Mouse (Mus musculus): ENCODE measurements around the gene Gm10273. TPM values are rescaled to one million over a fixed set of nuclear protein-coding genes. Genes with fewer than 3 reads are reported as not detected.
"Not testable (repeated sequence)": the region's sequence is repeated elsewhere in the genome, so short reads cannot be mapped to it uniquely, and the experiment has no call there.

Gene Gm10273
- polyA plus RNA-seq (2016; fragmentation: Nextera tagmentation; extraction: Ambion mirVana): 4.1 and 4.3 TPM in 2 replicates

DNA sequence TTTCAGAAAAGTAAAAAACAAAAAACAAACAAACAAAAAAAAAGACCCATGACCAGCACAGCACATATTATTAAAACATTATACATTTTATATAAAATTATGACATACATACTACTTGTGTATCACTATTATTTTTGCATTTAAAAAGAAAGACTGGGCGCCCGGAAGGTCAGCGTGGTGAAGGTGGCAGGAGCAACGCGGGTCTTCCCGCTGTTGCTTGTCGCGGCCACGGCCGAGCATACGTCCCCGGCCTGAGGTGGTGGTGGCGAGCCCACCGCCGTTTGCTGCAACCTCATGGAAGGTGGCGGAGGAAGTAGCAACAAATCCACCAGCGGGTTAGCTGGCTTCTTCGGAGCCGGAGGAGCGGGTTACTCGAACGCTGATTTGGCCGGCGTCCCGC is at the start of gene Gm10273:
TSS of gene Gm10273 (plus strand) at position 172 of the 400 bp plus-strand sequence.
- WGBS: 85% methylated on average over 12 of the region's 25 CpGs

DNA sequence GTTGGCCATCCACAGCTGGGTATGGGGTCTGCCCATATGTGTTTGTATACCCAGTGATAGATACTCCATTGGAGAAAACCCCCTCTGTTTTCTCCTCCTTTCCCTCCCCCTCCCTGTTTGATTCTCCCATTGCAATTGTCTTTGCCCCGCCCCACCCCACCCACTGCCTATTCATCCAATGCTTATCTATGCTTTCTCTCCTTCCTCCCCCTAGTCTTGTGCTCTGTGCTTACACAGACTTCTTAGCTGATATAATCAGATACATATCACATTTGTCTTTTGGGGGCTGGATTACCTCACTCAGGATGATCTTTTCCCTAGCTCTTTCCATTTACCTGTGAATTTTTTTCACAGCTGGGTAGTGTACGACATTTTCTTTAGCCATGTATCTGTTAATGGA is 48.9 kb upstream of the Gm10273 start:
- ATAC-seq (ENCODE audit: insufficient number of reproducible peaks, insufficient read depth, low FRiP score, low TSS enrichment): no peak
- 92% methylated on average over 2 of the region's 2 CpGs for WGBS

More for the DNA sequence above, at the start of gene Gm10273:
- not testable (repeated sequence) for H3K9me3 ChIP-seq; H3K4me2 ChIP-seq (replicated peaks); H3K9ac ChIP-seq; H3K27ac ChIP-seq; H3K4me1 ChIP-seq; H3K4me3 ChIP-seq; H3K36me3 ChIP-seq; H3K27me3 ChIP-seq; ATAC-seq (ENCODE audit: insufficient number of reproducible peaks, insufficient read depth, low FRiP score, low TSS enrichment)

DNA sequence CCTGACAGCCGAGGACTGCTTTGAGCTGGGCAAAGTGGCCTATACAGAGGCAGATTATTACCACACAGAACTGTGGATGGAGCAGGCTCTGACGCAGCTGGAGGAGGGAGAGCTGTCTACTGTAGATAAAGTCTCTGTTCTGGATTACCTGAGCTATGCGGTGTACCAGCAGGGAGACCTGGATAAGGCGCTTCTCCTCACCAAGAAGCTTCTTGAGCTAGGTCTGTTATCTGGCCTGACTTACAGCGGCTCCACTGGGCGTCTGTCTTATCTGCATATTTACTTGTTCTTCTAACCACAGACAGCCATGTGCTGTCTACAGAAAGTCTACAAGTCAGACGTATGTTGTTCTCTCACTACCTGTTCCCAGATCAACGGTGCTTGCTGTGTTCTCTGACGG is 47.2 kb upstream of the Gm10273 start:
- Histone ChIP-seq H3K4me1 (no peaks in the 10 kb centered on the region), H3K4me2 (replicated peaks) (no peak overlapping the region), H3K4me3 (no peak overlapping the region), H3K27ac (no peak overlapping the region), H3K27me3 (no peaks in the 10 kb centered on the region), H3K36me3 (peaks cover 53% of the 10 kb centered on the region), H3K9me3 (no peaks in the 10 kb centered on the region), H3K9ac (no peak overlapping the region)
- ATAC-seq (ENCODE audit: insufficient number of reproducible peaks, insufficient read depth, low FRiP score, low TSS enrichment): no peak
- WGBS: 92% methylated on average over 9 of the region's 9 CpGs

More for the DNA sequence above, 48.9 kb upstream of the Gm10273 start:
- H3K9ac ChIP-seq: no peak overlapping the region
- no peak overlapping the region for H3K27ac ChIP-seq
- no peaks in the 10 kb centered on the region for H3K9me3 ChIP-seq
- no peak overlapping the region for H3K4me2 ChIP-seq (replicated peaks)
- peaks cover 44% of the 10 kb centered on the region for H3K36me3 ChIP-seq
- no peaks in the 10 kb centered on the region for H3K27me3 ChIP-seq
- no peak overlapping the region for H3K4me3 ChIP-seq
- H3K4me1 ChIP-seq: no peaks in the 10 kb centered on the region

DNA sequence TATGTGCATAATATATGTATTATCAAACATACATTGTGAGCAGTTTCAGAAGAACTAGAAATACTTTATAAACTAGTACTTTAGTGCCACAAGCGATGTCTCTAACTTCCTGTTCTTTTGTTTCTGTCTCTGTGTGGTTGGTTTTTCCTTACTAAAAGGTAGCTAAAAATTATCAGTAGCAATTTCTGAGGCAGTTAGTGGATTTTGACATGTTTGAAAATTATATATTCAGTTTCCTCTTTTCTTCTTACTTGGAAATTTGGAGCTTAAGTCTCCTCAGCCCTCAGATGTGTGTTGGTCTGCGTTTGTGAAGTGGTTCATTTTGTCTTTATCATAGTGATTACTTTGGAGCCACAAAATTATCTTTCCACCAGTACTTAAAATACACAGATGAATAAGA is 45.9 kb upstream of the Gm10273 start:
- 88% methylated on average over 2 of the region's 2 CpGs for WGBS
- Histone ChIP-seq H3K27me3 (no peaks in the 10 kb centered on the region), H3K4me2 (replicated peaks) (no peak overlapping the region), H3K4me1 (no peaks in the 10 kb centered on the region), H3K9ac (no peak overlapping the region), H3K27ac (no peak overlapping the region), H3K36me3 (peaks cover 58% of the 10 kb centered on the region), H3K4me3 (no peak overlapping the region), H3K9me3 (no peaks in the 10 kb centered on the region)
- ATAC-seq (ENCODE audit: insufficient number of reproducible peaks, insufficient read depth, low FRiP score, low TSS enrichment): no peak

DNA sequence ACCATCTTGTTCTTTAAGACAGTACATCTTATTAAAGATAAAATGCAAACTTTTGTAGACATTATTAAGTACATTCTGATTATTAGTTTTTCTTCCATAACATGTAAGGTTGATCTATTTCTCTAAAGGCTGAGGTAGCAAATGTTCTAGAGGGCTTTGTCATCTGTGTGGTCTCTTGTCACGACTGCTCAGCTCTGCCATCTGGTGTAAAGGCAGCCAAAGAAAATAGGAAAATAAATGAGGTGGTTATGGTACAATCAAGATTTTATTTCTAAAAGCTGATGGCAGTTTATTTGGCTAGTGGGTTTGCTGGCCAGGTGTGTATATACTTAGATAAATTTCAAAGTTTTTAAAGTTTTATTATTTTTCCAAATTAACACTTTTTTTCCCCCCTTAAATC is 42.4 kb upstream of the Gm10273 start:
- no peaks in the 10 kb centered on the region for H3K9me3 ChIP-seq
- no peak overlapping the region for H3K4me3 ChIP-seq
- 59% methylated on average over 1 of the region's 1 CpGs for WGBS
- peaks cover 73% of the 10 kb centered on the region for H3K36me3 ChIP-seq
- no peak overlapping the region for H3K27ac ChIP-seq
- ATAC-seq (ENCODE audit: insufficient number of reproducible peaks, insufficient read depth, low FRiP score, low TSS enrichment): no peak
- H3K4me2 ChIP-seq (replicated peaks): no peak overlapping the region
- no peaks in the 10 kb centered on the region for H3K4me1 ChIP-seq
- no peaks in the 10 kb centered on the region for H3K27me3 ChIP-seq
- no peak overlapping the region for H3K9ac ChIP-seq

DNA sequence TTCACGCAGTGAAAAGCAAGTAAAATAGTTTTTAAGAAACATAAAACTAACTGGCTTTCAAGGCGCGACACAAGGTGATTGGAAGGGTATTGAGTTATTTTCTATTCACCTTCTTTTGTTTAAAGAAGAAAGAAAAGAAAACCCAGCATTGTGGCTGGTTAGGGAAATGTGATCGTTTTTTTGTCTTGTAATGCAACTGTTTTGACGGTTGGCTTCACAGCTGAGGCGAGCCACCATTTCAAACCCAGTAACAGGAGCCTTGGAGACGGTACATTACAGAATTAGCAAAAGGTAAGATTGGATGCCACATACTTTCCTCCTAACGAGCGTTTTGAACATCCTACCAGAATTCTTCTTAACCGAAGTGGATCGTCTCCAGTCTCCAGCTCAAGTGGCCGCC is 41.3 kb upstream of the Gm10273 start:
- Histone ChIP-seq H3K9ac (no peak overlapping the region), H3K4me2 (replicated peaks) (no peak overlapping the region), H3K4me1 (no peaks in the 10 kb centered on the region), H3K9me3 (no peaks in the 10 kb centered on the region), H3K27ac (no peak overlapping the region), H3K4me3 (no peak overlapping the region), H3K27me3 (no peaks in the 10 kb centered on the region), H3K36me3 (peaks cover 64% of the 10 kb centered on the region)
- WGBS: 85% methylated on average over 12 of the region's 12 CpGs
- no peak for ATAC-seq (ENCODE audit: insufficient number of reproducible peaks, insufficient read depth, low FRiP score, low TSS enrichment)

DNA sequence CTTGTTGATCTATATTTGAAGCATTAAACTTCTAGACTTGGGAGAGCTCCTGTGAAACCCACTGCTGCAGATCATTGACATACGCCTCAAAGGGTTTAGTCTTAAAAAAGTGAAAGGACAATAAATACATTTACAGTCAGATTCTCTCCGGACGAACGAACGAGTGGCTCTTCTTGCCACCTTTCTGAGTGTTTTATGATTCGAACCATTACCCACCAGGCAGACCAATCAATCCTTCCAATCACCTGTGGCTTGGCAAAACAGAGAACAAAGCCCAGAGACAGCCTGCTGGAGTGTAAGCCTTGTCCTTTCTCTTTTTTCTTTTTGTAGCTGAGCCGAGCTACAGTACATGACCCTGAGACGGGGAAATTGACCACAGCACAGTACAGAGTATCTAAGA is 40.4 kb upstream of the Gm10273 start:
- 85% methylated on average over 8 of the region's 8 CpGs for WGBS
- ATAC-seq (ENCODE audit: insufficient number of reproducible peaks, insufficient read depth, low FRiP score, low TSS enrichment): no peak
- peaks cover 66% of the 10 kb centered on the region for H3K36me3 ChIP-seq

DNA sequence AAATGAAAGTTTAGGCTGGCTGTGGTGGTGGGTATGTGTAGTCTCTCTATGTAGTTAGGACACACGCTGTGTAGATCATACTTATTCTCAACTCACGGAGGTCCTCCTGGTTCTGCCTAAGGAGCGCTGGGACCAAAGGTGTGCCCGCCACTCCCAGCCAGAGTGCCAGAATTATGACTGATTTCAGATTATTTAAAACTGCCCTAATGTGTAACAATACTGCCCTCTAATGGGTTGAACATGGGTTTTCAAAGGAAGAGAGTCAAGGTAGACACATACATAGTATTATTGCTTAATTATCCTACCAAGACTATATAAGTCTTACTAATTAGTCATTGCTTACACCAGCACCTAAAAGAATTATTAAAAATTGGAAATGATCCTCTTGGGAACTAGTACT is 36.7 kb upstream of the Gm10273 start:
- no peak overlapping the region for H3K4me2 ChIP-seq (replicated peaks)
- H3K27me3 ChIP-seq: no peaks in the 10 kb centered on the region
- H3K4me1 ChIP-seq: no peaks in the 10 kb centered on the region
- H3K4me3 ChIP-seq: no peak overlapping the region
- 95% methylated on average over 4 of the region's 4 CpGs for WGBS
- no peak overlapping the region for H3K27ac ChIP-seq
- H3K36me3 ChIP-seq: peaks cover 67% of the 10 kb centered on the region
- H3K9me3 ChIP-seq: 0 out of 2 replicates have a peak, but pooled peaks cover 3% of the 10 kb centered on the region
- H3K9ac ChIP-seq: no peak overlapping the region
- ATAC-seq (ENCODE audit: insufficient number of reproducible peaks, insufficient read depth, low FRiP score, low TSS enrichment): no peak

More for the DNA sequence above, 40.4 kb upstream of the Gm10273 start:
- H3K4me3 ChIP-seq: no peak overlapping the region
- H3K4me2 ChIP-seq (replicated peaks): no peak overlapping the region
- H3K9me3 ChIP-seq: no peaks in the 10 kb centered on the region
- no peak overlapping the region for H3K9ac ChIP-seq
- no peak overlapping the region for H3K27ac ChIP-seq
- H3K4me1 ChIP-seq: no peaks in the 10 kb centered on the region
- H3K27me3 ChIP-seq: no peaks in the 10 kb centered on the region

DNA sequence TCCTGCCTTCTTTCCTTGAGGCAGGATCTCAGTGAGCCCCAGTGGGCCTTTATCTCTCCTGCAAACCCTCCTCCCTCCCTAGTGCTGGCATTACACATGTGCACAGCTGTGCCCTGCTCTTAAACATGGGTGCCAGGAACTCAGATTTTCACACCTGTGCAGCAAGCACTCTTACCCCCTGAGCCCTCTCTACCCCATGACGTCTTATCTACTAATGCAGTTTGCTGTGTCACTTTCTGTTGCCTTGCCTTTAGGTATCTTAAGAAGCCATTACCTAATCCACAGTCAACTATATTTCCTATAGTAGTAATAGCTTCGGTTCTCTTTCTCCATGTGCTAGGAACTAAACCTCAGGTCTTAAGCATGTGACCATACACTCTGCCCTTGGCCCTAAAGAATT is 32.2 kb upstream of the Gm10273 start:
- no peak for ATAC-seq (ENCODE audit: insufficient number of reproducible peaks, insufficient read depth, low FRiP score, low TSS enrichment)
- Histone ChIP-seq H3K27me3 (no peaks in the 10 kb centered on the region), H3K4me2 (replicated peaks) (no peak overlapping the region), H3K36me3 (peaks cover 77% of the 10 kb centered on the region), H3K9me3 (0 out of 2 replicates have a peak, but pooled peaks cover 3% of the 10 kb centered on the region), H3K4me1 (no peaks in the 10 kb centered on the region), H3K4me3 (no peak overlapping the region), H3K9ac (no peak overlapping the region), H3K27ac (no peak overlapping the region)
- 86% methylated on average over 2 of the region's 2 CpGs for WGBS

DNA sequence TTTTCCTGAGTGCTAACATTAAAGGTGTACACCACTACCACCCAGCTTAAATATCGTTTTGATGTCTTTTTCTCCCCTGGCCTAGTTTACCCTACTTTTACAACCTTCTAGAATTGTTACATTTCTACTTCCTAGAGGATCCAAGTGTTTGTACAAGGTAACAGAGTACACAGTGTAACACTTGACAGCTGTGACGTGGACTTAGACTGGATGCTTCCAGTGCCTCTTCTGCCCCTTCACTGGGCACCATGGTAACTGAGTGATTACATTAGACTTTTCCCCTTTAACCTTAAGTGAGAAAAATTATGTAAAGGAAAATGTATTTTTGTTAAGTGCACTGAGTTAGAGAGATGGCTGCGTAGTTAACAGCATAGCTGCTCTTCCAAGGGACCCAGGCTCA is 30.9 kb upstream of the Gm10273 start:
- Histone ChIP-seq H3K9ac (no peak overlapping the region), H3K4me2 (replicated peaks) (no peak overlapping the region), H3K9me3 (0 out of 2 replicates have a peak, but pooled peaks cover 3% of the 10 kb centered on the region), H3K27me3 (no peaks in the 10 kb centered on the region), H3K4me3 (no peak overlapping the region), H3K27ac (no peak overlapping the region), H3K36me3 (peaks cover 88% of the 10 kb centered on the region), H3K4me1 (no peaks in the 10 kb centered on the region)
- ATAC-seq (ENCODE audit: insufficient number of reproducible peaks, insufficient read depth, low FRiP score, low TSS enrichment): no peak
- 90% methylated on average over 3 of the region's 3 CpGs for WGBS

DNA sequence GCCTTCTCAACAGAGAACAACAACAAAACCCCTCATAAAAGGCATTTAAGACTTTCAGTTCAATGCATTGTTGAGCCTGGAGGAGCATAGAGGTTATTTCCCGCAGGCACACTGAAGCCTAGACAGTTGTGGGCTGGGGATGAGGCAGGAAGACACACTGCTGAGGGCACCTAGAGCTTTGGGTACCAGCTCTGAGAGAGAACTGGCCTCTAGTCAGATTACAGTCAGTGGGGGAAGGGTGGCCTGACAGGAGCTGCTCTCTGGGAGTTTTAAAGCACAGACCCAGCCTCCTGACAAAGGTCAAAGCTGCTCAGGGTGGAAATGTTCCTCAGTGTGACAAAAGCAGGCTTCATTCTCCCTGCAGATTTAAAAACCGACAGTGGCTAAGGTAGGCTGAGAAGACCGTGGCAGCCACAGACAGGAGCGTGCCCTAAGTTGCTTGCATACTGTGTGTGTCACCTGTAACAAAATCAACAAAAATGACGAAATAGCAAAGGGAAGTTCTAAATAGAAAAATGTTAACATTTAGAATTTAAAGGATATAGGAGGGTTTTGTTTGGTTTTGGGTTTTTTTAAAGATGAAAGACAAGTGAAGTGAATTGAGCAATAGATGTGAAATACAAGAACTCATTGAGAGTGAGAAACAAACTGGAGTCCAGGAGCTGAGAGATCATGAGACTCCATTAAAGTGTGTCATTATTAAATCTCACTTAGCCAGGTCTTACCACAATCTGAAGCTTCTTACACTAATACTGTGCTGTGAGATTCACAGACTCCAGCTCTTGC is 29.4 kb upstream of the Gm10273 start:
- ATAC-seq (ENCODE audit: insufficient number of reproducible peaks, insufficient read depth, low FRiP score, low TSS enrichment): no peak
- Histone ChIP-seq H3K27me3 (no peaks in the 10 kb centered on the region), H3K9ac (no peak overlapping the region), H3K4me3 (no peak overlapping the region), H3K27ac (no peak overlapping the region), H3K9me3 (no peaks in the 10 kb centered on the region), H3K4me1 (no peaks in the 10 kb centered on the region), H3K36me3 (peaks cover 90% of the 10 kb centered on the region), H3K4me2 (replicated peaks) (no peak overlapping the region)
- WGBS: 83% methylated on average over 5 of the region's 5 CpGs

DNA sequence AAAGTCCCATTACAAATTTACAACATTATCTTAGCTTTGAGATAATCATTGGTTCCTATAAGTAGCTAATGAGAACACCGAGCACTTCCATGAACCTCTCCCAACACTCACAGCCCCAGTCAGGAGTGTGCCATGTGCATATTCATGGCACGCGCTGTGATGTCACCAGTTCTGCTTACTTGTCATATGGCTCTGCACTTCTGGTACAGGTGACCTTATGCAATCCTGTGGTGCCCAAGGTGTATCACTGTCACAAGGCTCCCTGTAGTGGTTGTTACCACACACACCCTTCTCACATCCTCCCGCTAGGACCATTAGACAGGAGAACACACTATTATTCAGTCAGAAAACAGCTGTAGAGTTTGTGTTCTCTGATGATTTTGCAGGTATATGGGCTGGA is 28.7 kb upstream of the Gm10273 start:
- Histone ChIP-seq H3K27ac (no peak overlapping the region), H3K36me3 (peaks cover 89% of the 10 kb centered on the region), H3K9me3 (no peaks in the 10 kb centered on the region), H3K9ac (no peak overlapping the region), H3K27me3 (no peaks in the 10 kb centered on the region), H3K4me1 (no peaks in the 10 kb centered on the region), H3K4me3 (no peak overlapping the region), H3K4me2 (replicated peaks) (no peak overlapping the region)
- no peak for ATAC-seq (ENCODE audit: insufficient number of reproducible peaks, insufficient read depth, low FRiP score, low TSS enrichment)
- WGBS: 93% methylated on average over 4 of the region's 4 CpGs

All from embryonic facial prominence, embryonic 12.5 days (tissue).